Mouse (Mus musculus): ENCODE measurements at regions not wholly inside any gene's neighbourhood (a gene's known extent, or its start where the extent isn't known, plus 50 kb on each side); places are given as distances from the start of the nearest gene placed in this dataset.

- TF ChIP-seq CTCF (IDR thresholded peaks at IDR 0.05; ENCODE audit: low read depth) (no peak), EP300 (IDR thresholded peaks at IDR 0.05; ENCODE audit: low read depth) (no peak)
Observed at GRCm38 (mm10) chr11:26815104-26815503, 221.3 kb upstream of the Vrk2 start.
